Mouse (Mus musculus) forebrain, embryonic 12.5 days (tissue): ENCODE data around the gene Scamp1. TPM values are rescaled to one million over a fixed set of nuclear protein-coding genes. Genes with fewer than 3 reads are reported as not detected.
A peak's percentile ranks its signal among the peaks of the same experiment; 100 is the strongest.

ENCODE experiments used
- ATAC-seq: fragments of 200-750 bp; cut with Nextera tagmentation; 2 replicates; pipeline ENCODE4 v1.8.0; 2017; ENCODE audit warnings: moderate TSS enrichment; ENCODE audit not compliant: low FRiP score
- H3K27ac ChIP-seq: fragments of 300-500 bp; sonication (generic); 2 replicates; pipeline ENCODE4 v1.5.1; 2016; ENCODE audit warnings: mild to moderate bottlenecking
- H3K27me3 ChIP-seq: fragments of 300-500 bp; sonication (generic); 2 replicates; pipeline ENCODE4 v1.6.1; 2016; ENCODE audit warnings: mild to moderate bottlenecking
- H3K36me3 ChIP-seq: fragments of 300-500 bp; sonication (generic); replicated peaks from 2 replicates; pipeline ENCODE4 v1.6.1; 2016; ENCODE audit warnings: mild to moderate bottlenecking
- H3K4me1 ChIP-seq: fragments of 300-500 bp; sonication (generic); 2 replicates; pipeline ENCODE4 v1.6.1; 2016
- H3K4me2 ChIP-seq: fragments of 300-500 bp; sonication (generic); 2 replicates; pipeline ENCODE4 v1.6.1; 2016; ENCODE audit warnings: mild to moderate bottlenecking, moderate library complexity
- H3K4me3 ChIP-seq: fragments of 300-500 bp; sonication (generic); replicated peaks from 2 replicates; pipeline ENCODE4 v1.5.1; 2016; ENCODE audit warnings: mild to moderate bottlenecking
- H3K9ac ChIP-seq: fragments of 300-500 bp; sonication (generic); 2 replicates; pipeline ENCODE4 v1.6.1; 2016; ENCODE audit warnings: mild to moderate bottlenecking
- H3K9me3 ChIP-seq: fragments of 300-500 bp; sonication (generic); 2 replicates; pipeline ENCODE4 v1.6.1; 2016
- WGBS: fragments of 180-500 bp; shearing (Covaris S2); methylation state at CpG from one replicate; pipeline ENCODE4 v1.1.7; 2016; 5-methylcytosine and 5-hydroxymethylcytosine counted together
- polyA plus RNA-seq: library from polyadenylated mRNA; unstranded; fragments of >200 nt; fragmentation: Nextera tagmentation; extraction: Ambion mirVana; gene quantifications from 2 replicates; pipeline ENCODE4 v1.2.1, GENCODE M21; 2016

The Scamp1 gene
- polyA plus RNA-seq, 1 experiment from 2014 or later, result 55.3 TPM

DNA sequence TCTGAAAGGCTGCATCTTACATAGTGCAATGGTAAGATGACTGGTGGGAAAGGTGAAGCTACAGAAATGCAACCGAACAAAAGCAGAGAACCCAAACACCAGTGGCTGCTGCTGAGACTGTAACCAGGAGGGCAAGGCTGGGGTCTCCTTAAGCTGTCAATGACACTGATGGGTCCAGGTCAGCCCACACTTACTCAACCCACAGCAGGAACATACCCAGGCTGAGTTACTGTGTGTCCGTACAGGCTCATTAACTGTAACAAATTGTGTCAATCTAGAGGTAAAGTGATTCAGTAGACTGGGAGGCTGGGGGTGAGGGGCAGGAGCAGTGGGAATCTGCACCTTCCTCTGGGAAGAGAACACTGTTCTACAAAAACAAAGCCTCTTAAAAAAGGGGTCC is 42.8 kb downstream of the Scamp1 start:
- Histone ChIP-seq H3K9me3 (no peaks in the 10 kb centered on the region), H3K36me3 (no peaks in the 10 kb centered on the region), H3K4me2 (no peak overlapping the region), H3K27me3 (no peaks in the 10 kb centered on the region), H3K4me3 (no peak overlapping the region), H3K4me1 (peaks cover 21% of the 10 kb centered on the region), H3K9ac (no peak overlapping the region), H3K27ac (no peak overlapping the region)
- no peak for ATAC-seq
- WGBS, result 64% methylated on average over 2 of the region's 2 CpGs

DNA sequence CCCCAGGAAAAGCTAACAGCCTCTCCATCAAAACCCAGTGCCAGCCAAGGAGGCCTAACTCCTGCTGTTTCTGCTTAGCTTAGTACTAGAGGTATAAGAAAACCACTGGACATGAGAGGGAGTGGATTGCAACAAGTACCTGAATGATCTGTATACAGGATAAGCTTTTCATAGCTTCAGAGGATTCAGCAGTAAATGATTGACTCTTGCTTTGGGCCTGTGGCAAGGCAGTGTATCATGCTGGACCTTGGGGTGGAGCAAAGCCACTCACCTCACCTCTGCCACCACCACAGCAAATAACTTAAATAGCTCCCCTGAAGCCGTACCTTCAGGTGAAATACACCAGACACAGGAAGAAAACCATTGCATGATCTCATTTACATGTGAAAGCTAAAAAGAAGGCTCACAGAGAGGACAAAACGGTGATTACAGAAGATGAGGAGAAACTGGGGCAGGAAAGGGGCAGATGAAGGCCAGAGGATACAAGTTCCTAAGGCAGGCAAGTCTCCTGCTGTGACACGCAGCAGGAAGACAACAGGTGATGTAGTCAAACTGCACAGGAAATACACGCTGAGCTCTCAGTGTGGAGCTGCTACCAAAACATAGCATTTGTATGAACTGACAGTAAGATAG is 43.6 kb downstream of the Scamp1 start:
- peaks cover 16% of the 10 kb centered on the region for H3K4me1 ChIP-seq
- H3K27ac ChIP-seq, result no peak overlapping the region
- 44% methylated on average over 4 of the region's 4 CpGs for WGBS
- H3K9ac ChIP-seq, result no peak overlapping the region
- no peak overlapping the region for H3K4me2 ChIP-seq
- no peak for ATAC-seq
- no peak overlapping the region for H3K4me3 ChIP-seq
- no peaks in the 10 kb centered on the region for H3K9me3 ChIP-seq
- no peaks in the 10 kb centered on the region for H3K36me3 ChIP-seq
- H3K27me3 ChIP-seq, result no peaks in the 10 kb centered on the region

DNA sequence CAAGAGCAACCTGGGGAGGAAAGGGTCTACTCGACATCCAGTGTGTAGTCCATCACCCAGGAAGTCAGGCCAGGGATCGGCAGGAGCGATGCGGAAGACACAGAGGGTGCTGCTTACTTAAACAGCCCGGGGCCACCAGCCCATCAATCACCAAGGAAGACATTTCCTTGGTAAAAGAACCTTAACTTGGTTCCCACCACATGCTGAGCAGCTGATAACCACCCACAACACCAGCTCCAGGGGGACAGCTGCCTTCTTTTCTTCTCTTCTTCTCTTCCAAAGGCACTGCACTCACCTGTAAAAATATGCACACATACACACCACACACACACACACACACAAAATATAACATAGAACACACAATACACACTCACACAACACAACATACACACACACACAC is 44.8 kb downstream of the Scamp1 start:
- ATAC-seq, result no peak
- peaks cover 14% of the 10 kb centered on the region for H3K4me1 ChIP-seq
- no peak overlapping the region for H3K9ac ChIP-seq
- H3K4me2 ChIP-seq, result no peak overlapping the region
- WGBS, result 74% methylated on average over 5 of the region's 5 CpGs
- no peaks in the 10 kb centered on the region for H3K27me3 ChIP-seq
- H3K9me3 ChIP-seq, result no peaks in the 10 kb centered on the region
- H3K36me3 ChIP-seq, result no peaks in the 10 kb centered on the region
- no peak overlapping the region for H3K4me3 ChIP-seq
- no peak overlapping the region for H3K27ac ChIP-seq

- H3K4me3 ChIP-seq, result no peak overlapping the region
- no peaks in the 10 kb centered on the region for H3K9me3 ChIP-seq
- WGBS, result 85% methylated on average over 6 of the region's 6 CpGs
- no peak overlapping the region for H3K9ac ChIP-seq
- H3K27ac ChIP-seq, result no peak overlapping the region
- no peak overlapping the region for H3K4me2 ChIP-seq
- H3K36me3 ChIP-seq, result no peaks in the 10 kb centered on the region
- no peaks in the 10 kb centered on the region for H3K27me3 ChIP-seq
- no peak for ATAC-seq
- H3K4me1 ChIP-seq, result peaks cover 14% of the 10 kb centered on the region
Observed at GRCm38 (mm10) chr13:94240111-94240510, 45.5 kb downstream of the Scamp1 start.

DNA sequence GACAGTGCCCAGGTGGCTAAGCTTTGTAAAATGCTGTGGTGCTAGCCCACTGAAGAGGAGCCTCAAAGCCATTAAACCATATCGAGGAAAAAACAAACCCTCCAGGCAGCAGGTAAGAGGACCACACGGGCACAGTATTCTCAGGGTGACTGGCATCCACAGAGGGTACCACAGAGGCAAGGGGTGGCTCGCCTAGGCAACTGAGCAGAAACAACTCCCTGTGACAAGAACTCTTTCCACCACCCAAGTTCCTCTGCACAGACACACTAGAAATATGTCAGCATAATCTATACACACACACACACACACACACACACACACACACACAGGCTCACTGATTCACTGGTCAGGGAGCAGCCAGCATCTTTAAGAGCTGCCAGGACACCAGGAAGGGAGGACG is 46.2 kb downstream of the Scamp1 start:
- ATAC-seq, result no peak
- 52% methylated on average over 4 of the region's 4 CpGs for WGBS
- H3K4me2 ChIP-seq, result no peak overlapping the region
- H3K4me3 ChIP-seq, result no peak overlapping the region
- H3K36me3 ChIP-seq, result no peaks in the 10 kb centered on the region
- no peaks in the 10 kb centered on the region for H3K27me3 ChIP-seq
- H3K9me3 ChIP-seq, result no peaks in the 10 kb centered on the region
- no peak overlapping the region for H3K27ac ChIP-seq
- H3K4me1 ChIP-seq, result peaks cover 14% of the 10 kb centered on the region
- no peak overlapping the region for H3K9ac ChIP-seq

- no peak for ATAC-seq
- 93% methylated on average over 14 of the region's 14 CpGs for WGBS
Observed at GRCm38 (mm10) chr13:94231871-94232270, 53.8 kb downstream of the Scamp1 start.

DNA sequence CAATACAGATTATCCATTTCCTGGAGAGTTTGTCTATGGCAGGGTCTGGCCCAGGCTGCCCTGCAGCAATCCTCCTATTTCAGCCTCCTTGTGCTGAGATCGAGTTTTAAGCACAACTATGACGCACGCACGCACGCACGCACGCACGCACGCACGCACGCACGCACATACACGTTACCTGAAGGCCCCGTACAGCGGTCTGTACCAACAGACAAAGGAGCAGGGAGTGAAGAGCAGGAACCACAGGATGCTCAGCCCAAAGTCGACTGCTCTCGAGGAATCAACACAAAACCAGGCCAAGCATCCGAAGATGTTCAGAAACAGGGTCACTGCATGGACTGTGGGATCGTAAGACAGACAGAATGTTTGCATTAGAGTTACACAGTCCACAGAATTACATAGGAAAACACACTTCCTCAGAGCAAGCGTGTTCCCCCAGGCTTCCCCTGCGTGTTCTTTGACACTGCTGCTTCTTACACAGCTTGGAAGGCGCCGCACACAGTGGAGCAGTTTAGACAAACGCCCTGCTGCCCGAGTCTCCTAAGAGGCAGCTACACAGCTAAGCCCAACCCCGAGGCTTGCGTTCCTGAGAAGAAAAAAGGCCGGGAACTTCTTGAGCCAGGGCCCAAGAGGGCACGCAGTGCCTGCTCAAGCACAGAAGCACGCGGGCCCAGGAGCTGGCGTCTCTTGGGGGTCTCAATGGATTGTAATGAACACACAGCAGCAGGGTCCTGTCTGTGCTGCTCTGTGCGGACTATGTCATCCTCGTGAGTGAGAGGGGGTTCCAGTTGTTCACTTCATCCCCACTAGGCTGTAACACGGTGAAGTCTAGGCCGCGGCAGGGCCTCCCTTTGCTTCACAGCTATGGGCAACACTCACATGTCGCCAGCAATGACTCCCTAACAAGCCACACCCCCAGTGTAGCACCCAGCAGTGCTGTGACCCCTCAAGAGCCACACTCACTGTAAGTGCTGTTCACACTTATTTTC is 60.6 kb downstream of the Scamp1 start:
- H3K4me1 ChIP-seq, result 0 out of 2 replicates have a peak, but pooled peaks cover 5% of the 10 kb centered on the region
- H3K9me3 ChIP-seq, result no peaks in the 10 kb centered on the region
- no peak overlapping the region for H3K4me3 ChIP-seq
- peaks cover 13% of the 10 kb centered on the region for H3K36me3 ChIP-seq
- 94% methylated on average over 38 of the region's 38 CpGs for WGBS
- H3K9ac ChIP-seq, result no peak overlapping the region
- no peak for ATAC-seq
- no peak overlapping the region for H3K4me2 ChIP-seq
- H3K27me3 ChIP-seq, result no peaks in the 10 kb centered on the region
- no peak overlapping the region for H3K27ac ChIP-seq

More at GRCm38 (mm10) chr13:94231871-94232270, 53.8 kb downstream of the Scamp1 start:
- H3K9ac ChIP-seq, result no peak overlapping the region
- H3K27ac ChIP-seq, result no peak overlapping the region
- H3K9me3 ChIP-seq, result no peaks in the 10 kb centered on the region
- H3K4me1 ChIP-seq, result no peaks in the 10 kb centered on the region
- H3K36me3 ChIP-seq, result 0 out of 2 replicates have a peak, but pooled peaks cover 3% of the 10 kb centered on the region
- H3K4me3 ChIP-seq, result no peak overlapping the region
- H3K27me3 ChIP-seq, result no peaks in the 10 kb centered on the region
- H3K4me2 ChIP-seq, result no peak overlapping the region

DNA sequence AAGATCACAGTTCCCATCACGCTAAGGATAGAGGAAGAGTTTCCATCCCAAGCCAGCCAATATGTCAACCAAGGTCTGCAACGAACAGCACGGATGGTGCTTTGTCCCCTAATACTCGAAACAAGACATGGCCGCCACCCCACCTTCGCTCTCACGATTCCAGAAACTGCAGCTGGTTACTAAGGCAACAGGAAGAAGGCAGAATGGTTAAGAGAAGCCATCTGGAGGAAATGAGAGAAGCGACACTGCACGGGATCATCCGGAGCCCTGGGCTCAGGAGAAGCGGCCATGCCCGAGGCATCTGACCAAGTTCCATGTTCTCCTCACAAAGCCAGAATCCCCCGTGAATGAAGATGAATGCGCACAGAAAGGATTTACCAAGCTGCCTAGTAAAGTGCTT is 62.0 kb downstream of the Scamp1 start:
- Histone ChIP-seq H3K4me3 (no peak overlapping the region), H3K36me3 (peaks cover 10% of the 10 kb centered on the region), H3K4me2 (no peak overlapping the region), H3K4me1 (0 out of 2 replicates have a peak, but pooled peaks cover 5% of the 10 kb centered on the region), H3K27me3 (no peaks in the 10 kb centered on the region), H3K9me3 (no peaks in the 10 kb centered on the region), H3K27ac (no peak overlapping the region), H3K9ac (no peak overlapping the region)
- ATAC-seq, result no peak
- 86% methylated on average over 14 of the region's 14 CpGs for WGBS

- Histone ChIP-seq H3K9me3 (peaks cover 4% of the 10 kb centered on the region; the same call in 1 of the 2 replicates), H3K27me3 (no peaks in the 10 kb centered on the region), H3K9ac (no peak overlapping the region), H3K4me1 (peaks cover 17% of the 10 kb centered on the region), H3K4me3 (no peak overlapping the region), H3K27ac (no peak overlapping the region), H3K4me2 (no peak overlapping the region), H3K36me3 (peaks cover 12% of the 10 kb centered on the region)
- 80% methylated on average over 2 of the region's 2 CpGs for WGBS
- no peak for ATAC-seq
Observed at GRCm38 (mm10) chr13:94212716-94213115, 72.9 kb downstream of the Scamp1 start.

DNA sequence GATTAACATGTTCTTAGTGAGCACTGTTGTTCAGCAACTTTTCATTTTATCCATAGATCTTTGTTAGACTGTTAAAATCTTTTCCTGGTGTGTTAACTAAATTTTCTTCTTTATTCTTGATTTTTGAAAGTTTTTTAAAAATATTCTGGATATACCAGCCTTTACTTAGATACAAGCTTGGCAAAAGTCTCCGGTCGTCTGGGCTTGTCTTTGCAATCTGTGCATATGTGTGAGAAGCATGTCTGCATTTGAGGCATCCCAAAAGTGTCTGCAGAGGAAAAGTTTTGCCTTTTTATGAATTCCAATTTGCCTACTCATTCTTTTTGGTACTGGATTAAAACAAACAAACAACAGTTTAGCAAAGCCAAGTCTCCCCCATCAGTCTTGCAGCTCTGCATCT is 73.5 kb downstream of the Scamp1 start:
- Histone ChIP-seq H3K4me3 (no peak overlapping the region), H3K4me2 (no peak overlapping the region), H3K27ac (peak overlapping the region; percentile 79), H3K9ac (no peak overlapping the region), H3K9me3 (peaks cover 4% of the 10 kb centered on the region; the same call in 1 of the 2 replicates), H3K27me3 (no peaks in the 10 kb centered on the region), H3K4me1 (peaks cover 17% of the 10 kb centered on the region), H3K36me3 (peaks cover 12% of the 10 kb centered on the region)
- ATAC-seq, result no peak
- WGBS, result 90% methylated on average over 2 of the region's 2 CpGs

DNA sequence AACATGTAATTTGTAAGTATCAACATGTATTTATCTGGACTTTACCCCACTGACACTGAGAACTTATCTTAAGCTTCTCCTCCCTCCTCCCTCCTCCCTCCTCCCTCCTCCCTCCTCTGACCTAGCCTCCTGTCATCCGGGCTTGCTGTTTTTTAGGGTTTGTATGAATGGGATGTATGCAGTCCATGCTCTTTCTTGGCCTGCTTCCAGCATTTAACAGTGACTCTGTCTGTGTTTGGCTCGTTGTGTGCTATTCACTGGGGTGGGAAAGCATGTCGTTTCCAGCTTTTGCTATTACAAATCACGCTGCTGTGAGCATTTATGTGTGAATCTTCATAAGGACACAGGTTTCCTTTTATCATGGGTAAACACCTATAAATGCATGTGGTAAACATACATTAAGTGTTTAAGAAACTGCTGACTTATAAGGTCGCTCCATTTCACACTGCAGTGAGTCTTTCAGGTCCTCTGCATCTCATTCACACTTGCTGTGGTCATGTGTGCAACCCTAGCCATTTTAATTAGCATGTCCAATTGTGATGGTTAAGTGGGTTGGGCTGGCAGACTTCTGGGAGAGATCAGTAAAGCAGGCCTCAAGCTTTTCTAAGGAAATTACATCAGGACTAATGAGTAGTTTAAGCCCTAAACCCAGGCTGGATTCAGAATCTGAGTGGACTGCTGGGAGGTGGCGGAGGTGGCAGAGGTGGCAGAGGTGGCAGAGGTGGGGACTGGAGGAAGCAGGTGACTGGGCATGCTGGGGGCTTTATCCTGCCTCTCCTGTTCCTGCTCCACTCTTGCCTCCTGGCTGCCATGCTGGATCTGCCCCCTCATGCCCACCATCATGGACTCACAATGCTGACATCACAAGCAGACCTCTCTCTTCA is 74.2 kb downstream of the Scamp1 start:
- no peak overlapping the region for H3K4me3 ChIP-seq
- WGBS, result 25% methylated on average over 6 of the region's 6 CpGs
- peaks cover 4% of the 10 kb centered on the region; the same call in 1 of the 2 replicates for H3K9me3 ChIP-seq
- peaks cover 12% of the 10 kb centered on the region for H3K36me3 ChIP-seq
- peak; percentile 91; the same call in 1 of the 2 replicates for ATAC-seq
- H3K4me1 ChIP-seq, result peaks cover 17% of the 10 kb centered on the region
- no peaks in the 10 kb centered on the region for H3K27me3 ChIP-seq
- peak overlapping the region; percentile 79 for H3K27ac ChIP-seq
- H3K4me2 ChIP-seq, result 0 out of 2 replicates have a peak overlapping the region, but pooled peaks have one; percentile 4
- no peak overlapping the region for H3K9ac ChIP-seq

- Histone ChIP-seq H3K9me3 (peaks cover 4% of the 10 kb centered on the region; the same call in 1 of the 2 replicates), H3K27me3 (no peaks in the 10 kb centered on the region), H3K4me3 (no peak overlapping the region), H3K4me1 (peaks cover 17% of the 10 kb centered on the region), H3K9ac (no peak overlapping the region), H3K4me2 (no peak overlapping the region), H3K27ac (no peak overlapping the region), H3K36me3 (peaks cover 15% of the 10 kb centered on the region)
- no peak for ATAC-seq
Observed at GRCm38 (mm10) chr13:94208892-94209291, 76.8 kb downstream of the Scamp1 start.
